Mouse (Mus musculus) liver, embryonic 16.5 days (tissue): ENCODE results near the gene Wfdc16. TPM values are rescaled to one million over a fixed set of nuclear protein-coding genes. Genes with fewer than 3 reads are reported as not detected.
"Not testable (repeated sequence)": the region's sequence is repeated elsewhere in the genome, so short reads cannot be mapped to it uniquely, and the experiment has no call there.

Source experiments
- ATAC-seq: fragments of 200-750 bp; cut with Nextera tagmentation; 2 replicates; pipeline ENCODE4 v1.8.0; 2017; ENCODE audit warnings: low read depth, mild to moderate bottlenecking, moderate number of reproducible peaks, moderate library complexity
- H3K27ac ChIP-seq: fragments of 300-500 bp; sonication (generic); 2 replicates; pipeline ENCODE4 v1.5.1; 2014; ENCODE audit warnings: mild to moderate bottlenecking, low read length
- H3K27me3 ChIP-seq: fragments of 300-500 bp; sonication (generic); 2 replicates; pipeline ENCODE4 v1.6.1; 2014; ENCODE audit warnings: low read depth, low read length, mixed read lengths; ENCODE audit not compliant: control insufficient read depth, insufficient read depth
- H3K36me3 ChIP-seq: fragments of 300-500 bp; sonication (generic); 2 replicates; pipeline ENCODE4 v1.6.1; 2014; ENCODE audit warnings: mild to moderate bottlenecking; ENCODE audit not compliant: control insufficient read depth, insufficient read depth
- H3K4me1 ChIP-seq: fragments of 300-500 bp; sonication (generic); 2 replicates; pipeline ENCODE4 v1.6.1; 2014; ENCODE audit warnings: low read depth, low read length, mixed read lengths; ENCODE audit not compliant: control insufficient read depth
- H3K4me2 ChIP-seq: fragments of 300-500 bp; sonication (generic); 2 replicates; pipeline ENCODE4 v1.6.1; 2014; ENCODE audit warnings: low read depth, low read length, mixed read lengths
- H3K4me3 ChIP-seq: fragments of 300-500 bp; sonication (generic); 2 replicates; pipeline ENCODE4 v1.5.1; 2014; ENCODE audit warnings: low read depth, mild to moderate bottlenecking, low read length
- H3K9ac ChIP-seq: fragments of 300-500 bp; sonication (generic); 2 replicates; pipeline ENCODE4 v1.6.1; 2014; ENCODE audit warnings: low read depth, low read length
- H3K9me3 ChIP-seq: fragments of 300-500 bp; sonication (generic); replicated peaks from 2 replicates; pipeline ENCODE4 v1.6.1; 2016; ENCODE audit warnings: low read length; ENCODE audit not compliant: control insufficient read depth
- WGBS: fragments of 180-500 bp; shearing (Covaris S2); extraction: QIAGEN DNeasy Blood & Tissue Kit; methylation state at CpG from one replicate; pipeline ENCODE4 v1.1.7; 2014; ENCODE audit not compliant: insufficient replicate concordance; 5-methylcytosine and 5-hydroxymethylcytosine counted together
- polyA plus RNA-seq: library from polyadenylated mRNA; unstranded; fragments of >200 nt; fragmentation: Nextera tagmentation; extraction: Ambion mirVana; gene quantifications from 2 replicates; pipeline ENCODE4 v1.2.1, GENCODE M21; 2015

The Wfdc16 gene
- polyA plus RNA-seq, 1 experiment from 2014 or later: not detected

DNA sequence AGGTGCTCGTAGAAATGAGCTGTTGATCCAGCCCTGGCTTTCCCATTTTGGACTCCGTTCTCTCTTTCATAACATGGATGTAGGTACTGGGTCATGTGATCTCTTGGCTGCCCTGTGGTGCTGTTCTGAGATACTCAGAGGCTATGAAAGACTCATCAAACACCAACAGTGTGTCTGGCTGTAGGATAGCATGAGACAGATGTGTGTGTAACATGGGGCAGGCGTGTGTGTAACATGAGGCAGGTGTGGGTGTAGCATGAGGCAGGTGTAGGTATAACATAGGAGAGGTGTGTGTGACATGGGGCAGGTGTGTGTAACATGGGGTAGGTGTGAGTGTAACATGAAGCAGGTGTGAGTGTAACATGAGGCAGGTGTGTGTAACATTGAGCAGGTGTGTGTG lies 23.2 kb downstream of the Wfdc16 start:
- H3K9me3 ChIP-seq: no peaks in the 10 kb centered on the region
- H3K36me3 ChIP-seq: no peaks in the 10 kb centered on the region
- no peak overlapping the region for H3K4me2 ChIP-seq
- no peak overlapping the region for H3K4me3 ChIP-seq
- H3K9ac ChIP-seq: no peak overlapping the region
- no peak for ATAC-seq
- no peak overlapping the region for H3K27ac ChIP-seq
- no peaks in the 10 kb centered on the region for H3K27me3 ChIP-seq
- 65% methylated on average over 3 of the region's 3 CpGs for WGBS
- no peaks in the 10 kb centered on the region for H3K4me1 ChIP-seq

DNA sequence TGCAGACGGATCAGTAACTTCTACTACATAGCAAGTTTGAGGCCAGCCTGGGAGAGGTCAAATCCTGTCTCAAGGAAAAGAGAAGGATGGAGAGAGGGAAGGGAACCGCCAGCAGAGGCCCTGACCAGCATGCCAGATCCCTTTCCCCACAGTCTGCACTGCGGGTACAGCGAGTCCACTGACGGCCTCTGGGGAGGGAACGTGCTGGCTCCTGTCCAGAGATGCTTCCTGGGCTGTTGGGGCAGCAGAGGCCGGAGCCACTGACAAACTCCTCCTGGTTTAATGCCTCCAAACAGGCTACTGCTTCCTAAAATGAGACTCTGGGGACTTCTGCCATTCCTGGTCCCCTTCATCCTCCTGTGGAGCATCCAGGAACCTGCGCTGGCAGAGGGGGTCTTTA lies 25.1 kb downstream of the Wfdc16 start, which contains the start of the genes Wfdc6b and Wfdc8:
Wfdc6b (plus strand) TSS at position 52 of the 400 bp plus-strand sequence.
Wfdc8 (minus strand) TSS at position 156 of the 400 bp plus-strand sequence.
- H3K27me3 ChIP-seq, H3K9ac ChIP-seq, H3K27ac ChIP-seq, ATAC-seq, H3K4me3 ChIP-seq, H3K4me2 ChIP-seq, H3K9me3 ChIP-seq, H3K4me1 ChIP-seq, H3K36me3 ChIP-seq: not testable (repeated sequence)
- 34% methylated on average over 8 of the region's 8 CpGs for WGBS

DNA sequence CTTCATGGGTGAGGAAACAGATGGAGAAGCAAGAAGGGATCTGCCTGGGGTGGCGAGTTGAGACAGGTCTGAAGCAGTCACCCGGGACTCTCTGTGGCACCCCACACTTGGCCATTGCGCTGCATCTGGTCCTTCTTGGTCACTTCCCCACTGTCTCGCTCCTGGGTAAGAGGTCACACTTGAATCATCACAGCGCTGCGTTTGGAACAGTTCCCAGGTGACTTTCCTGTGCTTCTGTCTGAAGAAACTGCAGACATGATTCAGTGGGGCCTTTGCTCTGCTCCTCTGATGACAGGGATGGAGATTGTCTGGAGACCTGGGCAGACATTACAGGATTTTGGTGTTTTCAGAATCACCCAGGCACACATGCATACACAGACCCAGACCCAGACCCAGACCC lies 29.8 kb downstream of the Wfdc16 start:
- Histone ChIP-seq H3K9ac (no peak overlapping the region), H3K27ac (no peak overlapping the region), H3K27me3 (no peaks in the 10 kb centered on the region), H3K4me2 (no peak overlapping the region), H3K9me3 (no peaks in the 10 kb centered on the region), H3K4me1 (no peaks in the 10 kb centered on the region), H3K36me3 (no peaks in the 10 kb centered on the region), H3K4me3 (no peak overlapping the region)
- 61% methylated on average over 6 of the region's 6 CpGs for WGBS
- ATAC-seq: no peak

DNA sequence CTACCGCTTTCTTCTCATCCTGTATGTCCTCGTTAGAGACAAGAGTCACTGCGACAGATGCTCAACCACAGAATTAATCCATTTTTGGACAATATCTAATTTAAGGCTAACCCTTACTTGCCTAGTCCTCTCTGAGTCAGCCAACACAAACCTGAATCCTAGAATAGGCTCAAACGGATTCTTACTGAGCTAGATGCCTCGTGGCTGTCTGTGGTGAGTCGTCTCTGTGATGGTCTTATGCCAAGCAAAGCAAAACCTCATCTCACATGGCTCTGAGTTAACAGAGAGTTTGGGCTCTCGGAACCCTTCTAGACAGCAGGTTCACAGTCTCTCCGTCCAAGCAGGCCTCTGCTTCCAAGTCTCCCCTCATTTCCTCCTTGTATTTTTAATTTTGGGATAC lies 34.2 kb downstream of the Wfdc16 start:
- no peak overlapping the region for H3K9ac ChIP-seq
- no peaks in the 10 kb centered on the region for H3K9me3 ChIP-seq
- H3K4me1 ChIP-seq: no peaks in the 10 kb centered on the region
- H3K4me2 ChIP-seq: no peak overlapping the region
- no peaks in the 10 kb centered on the region for H3K36me3 ChIP-seq
- ATAC-seq: no peak
- H3K27me3 ChIP-seq: no peaks in the 10 kb centered on the region
- H3K4me3 ChIP-seq: no peak overlapping the region
- 71% methylated on average over 8 of the region's 8 CpGs for WGBS
- no peak overlapping the region for H3K27ac ChIP-seq

- no peak overlapping the region for H3K4me3 ChIP-seq
- no peaks in the 10 kb centered on the region for H3K36me3 ChIP-seq
- no peak for ATAC-seq
- 70% methylated on average over 3 of the region's 3 CpGs for WGBS
- H3K27me3 ChIP-seq: no peaks in the 10 kb centered on the region
- H3K9ac ChIP-seq: no peak overlapping the region
- H3K27ac ChIP-seq: no peak overlapping the region
- no peaks in the 10 kb centered on the region for H3K4me1 ChIP-seq
- no peak overlapping the region for H3K4me2 ChIP-seq
- no peaks in the 10 kb centered on the region for H3K9me3 ChIP-seq
These were observed 35.1 kb downstream of the Wfdc16 start for GRCm38 (mm10) chr2:164603482-164603881.

- 58% methylated on average over 3 of the region's 3 CpGs for WGBS
- Histone ChIP-seq H3K4me3 (no peak overlapping the region), H3K36me3 (no peaks in the 10 kb centered on the region), H3K27me3 (no peaks in the 10 kb centered on the region), H3K9ac (no peak overlapping the region), H3K4me2 (no peak overlapping the region), H3K27ac (no peak overlapping the region), H3K4me1 (no peaks in the 10 kb centered on the region), H3K9me3 (no peaks in the 10 kb centered on the region)
- no peak for ATAC-seq
These were observed 38.4 kb downstream of the Wfdc16 start for GRCm38 (mm10) chr2:164600179-164600578.

DNA sequence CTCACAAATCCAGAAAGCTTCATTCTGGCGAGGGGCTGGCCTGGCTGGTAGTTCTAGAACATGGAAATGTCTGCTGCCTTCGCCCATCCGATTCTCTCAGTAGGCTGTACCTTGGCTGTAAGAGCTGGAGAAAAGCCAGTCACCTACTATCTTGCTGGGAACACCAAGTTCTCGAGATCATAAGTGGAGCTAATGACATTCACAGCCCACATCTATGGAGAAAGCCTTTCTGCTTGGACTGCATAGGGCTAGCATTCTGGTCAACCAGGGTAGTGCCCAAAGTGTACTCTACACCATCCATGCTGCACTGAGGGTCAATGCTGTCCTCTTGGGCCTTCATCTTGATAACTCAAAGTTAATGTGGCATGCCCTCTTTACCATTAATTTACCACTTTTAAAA lies 45.1 kb downstream of the Wfdc16 start, which contains the start of gene Eppin:
Eppin (minus strand) TSS at position 101 of the 400 bp plus-strand sequence.
- H3K4me2 ChIP-seq: no peak within 1 kb of the TSS
- H3K27me3 ChIP-seq: no peaks in the 10 kb centered on the region
- H3K27ac ChIP-seq: no peak within 1 kb of the TSS
- ATAC-seq: no peak
- no peaks in the 10 kb centered on the region for H3K36me3 ChIP-seq
- WGBS: 43% methylated on average over 4 of the region's 4 CpGs
- no peaks in the 10 kb centered on the region for H3K9me3 ChIP-seq
- no peak within 1 kb of the TSS for H3K9ac ChIP-seq
- H3K4me3 ChIP-seq: no peak within 1 kb of the TSS
- no peaks in the 10 kb centered on the region for H3K4me1 ChIP-seq

- Histone ChIP-seq H3K36me3 (no peaks in the 10 kb centered on the region), H3K4me3 (no peak overlapping the region), H3K9ac (no peak overlapping the region), H3K9me3 (no peaks in the 10 kb centered on the region), H3K27me3 (no peaks in the 10 kb centered on the region), H3K27ac (no peak overlapping the region), H3K4me1 (no peaks in the 10 kb centered on the region), H3K4me2 (no peak overlapping the region)
- 8% methylated on average over 4 of the region's 4 CpGs for WGBS
- ATAC-seq: no peak
These were observed 46.6 kb downstream of the Wfdc16 start for GRCm38 (mm10) chr2:164592014-164592413.

DNA sequence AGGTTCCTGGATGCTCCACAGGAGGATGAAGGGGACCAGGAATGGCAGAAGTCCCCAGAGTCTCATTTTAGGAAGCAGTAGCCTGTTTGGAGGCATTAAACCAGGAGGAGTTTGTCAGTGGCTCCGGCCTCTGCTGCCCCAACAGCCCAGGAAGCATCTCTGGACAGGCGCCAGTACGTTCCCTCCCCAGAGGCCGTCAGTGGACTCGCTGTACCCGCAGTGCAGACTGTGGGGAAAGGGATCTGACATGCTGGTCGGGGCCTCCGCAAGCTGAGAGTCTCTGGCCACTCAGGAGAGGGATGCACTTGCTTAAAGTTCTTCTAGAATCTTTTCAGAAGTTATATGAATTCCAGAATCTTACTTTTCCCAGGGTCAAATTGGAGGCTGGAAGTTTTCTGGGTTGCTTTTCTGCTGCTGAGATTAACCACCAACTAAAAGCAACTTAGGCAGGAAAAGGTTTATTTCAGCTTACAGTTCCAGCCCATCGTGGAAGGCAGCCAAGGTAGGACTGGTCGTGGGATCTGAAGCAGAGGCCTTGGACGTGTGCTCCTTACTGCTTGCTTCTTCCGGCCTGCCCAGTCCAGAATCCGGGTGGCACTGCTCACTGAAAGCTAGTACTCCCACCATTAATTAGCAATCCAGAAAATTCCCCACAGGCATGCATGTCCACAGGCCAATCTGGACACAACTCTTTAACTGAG lies 53.4 kb downstream of the Wfdc16 start, which contains the start of gene Wfdc6a:
Wfdc6a (minus strand) TSS at position 423 of the 701 bp plus-strand sequence.
- H3K27me3 ChIP-seq, ATAC-seq, H3K9ac ChIP-seq, H3K36me3 ChIP-seq, H3K27ac ChIP-seq, H3K4me1 ChIP-seq, H3K9me3 ChIP-seq, H3K4me3 ChIP-seq, H3K4me2 ChIP-seq: not testable (repeated sequence)
- WGBS: 47% methylated on average over 13 of the region's 13 CpGs
